Mouse (Mus musculus): Measurements from ENCODE around the gene Pcdh20.

Pcdh20 gene

DNA sequence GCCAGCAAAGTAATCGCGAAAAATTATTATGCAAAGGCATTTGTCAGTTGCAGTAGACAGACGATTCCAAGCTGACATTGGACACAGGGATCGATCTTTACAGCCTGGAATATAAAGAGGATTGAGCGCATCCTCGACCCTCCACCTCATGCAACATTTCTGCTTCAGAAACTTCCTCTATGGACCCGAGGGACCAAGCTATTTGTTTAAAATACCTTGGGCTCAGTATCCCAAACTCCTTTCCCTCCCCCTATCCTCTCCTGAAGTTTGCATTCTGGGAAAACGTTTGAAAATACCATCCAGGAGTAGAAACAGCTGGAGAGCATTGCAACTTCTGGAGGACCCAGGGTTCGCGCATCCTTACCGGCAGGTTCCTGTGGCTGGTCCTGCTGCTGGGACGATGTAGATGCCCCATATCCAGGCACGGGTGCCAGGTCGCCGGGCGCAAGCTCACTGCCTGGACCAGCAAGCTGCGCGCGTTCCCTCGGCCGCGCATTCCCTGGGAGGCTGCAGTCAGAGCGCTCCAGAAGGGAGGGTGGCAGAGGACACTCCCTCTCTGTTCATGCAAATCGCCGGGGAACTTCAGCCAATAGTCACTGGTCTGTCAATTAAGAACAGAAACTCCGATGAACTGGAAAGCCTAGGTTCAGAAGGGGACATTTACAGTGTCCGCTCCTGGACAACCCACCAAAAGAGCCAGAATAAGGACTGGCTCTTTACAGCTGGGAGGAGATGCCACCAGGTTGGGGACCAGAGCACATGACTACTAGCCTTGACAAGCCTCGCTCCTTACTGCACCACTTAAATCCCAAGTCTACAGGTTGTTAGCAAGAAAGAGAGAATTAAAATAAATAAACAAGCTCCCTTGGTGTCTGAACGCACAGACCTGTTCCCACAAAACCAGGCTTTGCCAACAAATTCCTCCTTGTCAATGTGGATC lies at the start of gene Pcdh20:
Gene Pcdh20 (minus strand): TSS at position 902 of the 940 bp plus-strand sequence.
- peak; percentile 57 to 59 for DNase-seq

DNA sequence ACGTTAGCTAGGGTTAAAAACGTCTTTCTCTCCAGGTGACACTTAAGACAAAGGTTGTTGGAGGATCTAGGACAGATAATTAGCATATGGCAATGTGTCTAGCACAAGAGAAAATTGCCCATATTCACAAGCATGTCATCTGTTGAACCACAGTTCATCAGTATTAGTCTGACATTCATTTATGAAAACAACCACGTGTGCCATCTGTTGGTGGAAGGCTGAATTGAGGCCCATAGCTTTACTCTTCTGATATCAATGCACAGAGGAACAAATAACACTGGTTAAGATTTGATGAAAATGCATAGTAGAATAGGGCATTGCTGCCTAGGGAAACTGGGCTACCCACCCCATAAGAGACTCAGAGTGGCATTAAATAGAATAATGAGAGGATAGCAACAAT lies 8.7 kb upstream of the Pcdh20 start:
- DNase-seq: peak; percentile 60 to 71

DNA sequence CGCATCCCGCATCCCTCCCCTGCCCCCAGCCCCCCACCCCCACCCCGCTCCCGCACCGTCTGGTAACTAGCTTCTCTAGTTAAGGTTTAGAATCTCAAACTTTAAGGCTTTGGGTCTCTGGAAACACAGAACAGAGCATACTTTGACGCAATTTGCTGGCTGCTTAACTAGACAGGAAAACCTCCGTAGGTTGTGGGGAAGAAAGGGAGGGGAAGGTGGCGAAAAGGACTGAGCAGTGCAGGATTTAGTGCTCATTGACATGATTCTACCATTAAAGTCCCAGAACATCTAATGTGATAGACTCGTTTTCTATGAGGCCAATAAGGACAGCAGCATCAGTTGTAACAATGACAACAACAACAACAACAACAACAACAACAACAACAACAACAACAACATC lies 1.2 kb downstream of the Pcdh20 start:
- peak in 1 of 2 experiments; percentile 8 for DNase-seq

DNA sequence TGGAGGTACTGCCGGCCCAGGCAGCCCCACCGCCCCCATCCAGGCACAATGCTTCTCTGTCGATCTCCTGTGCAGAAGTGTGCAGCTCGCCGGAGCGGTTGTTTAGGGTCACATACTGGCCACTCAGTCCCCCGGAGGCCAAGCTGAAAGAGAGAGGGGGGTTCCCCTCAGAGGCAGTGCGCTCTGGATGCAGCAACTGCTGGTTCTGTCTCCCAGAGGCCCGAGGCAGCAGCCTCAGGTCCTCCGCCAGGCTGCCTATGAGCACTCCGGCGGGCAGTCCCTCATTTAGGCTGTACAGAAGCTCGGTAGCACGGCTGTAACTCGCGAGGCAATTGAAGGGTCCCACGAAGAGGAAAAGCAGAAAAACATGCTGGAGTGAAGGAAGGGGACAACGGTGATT lies 1.8 kb downstream of the Pcdh20 start:
- peak; percentile 14 to 15 for DNase-seq

DNA sequence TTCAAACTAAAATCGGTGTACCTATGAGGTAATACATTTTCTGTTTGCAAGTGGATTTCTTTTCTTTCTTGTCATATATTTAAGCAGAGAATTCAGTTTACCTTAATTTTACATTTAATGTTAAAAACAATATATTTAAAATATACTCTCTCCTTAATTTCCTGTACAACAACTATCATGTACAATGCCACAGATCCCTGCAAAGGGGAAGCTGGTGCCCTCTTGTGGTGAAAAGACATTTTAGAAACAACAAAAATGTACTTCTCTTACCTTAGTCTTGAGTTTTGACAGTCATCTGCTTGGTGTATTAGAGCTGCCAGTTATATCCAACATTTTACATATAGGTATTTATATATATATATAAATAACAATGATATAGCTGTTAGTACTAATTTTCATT lies 4.8 kb downstream of the Pcdh20 start:
- peak; percentile 62 to 67 for DNase-seq

DNA sequence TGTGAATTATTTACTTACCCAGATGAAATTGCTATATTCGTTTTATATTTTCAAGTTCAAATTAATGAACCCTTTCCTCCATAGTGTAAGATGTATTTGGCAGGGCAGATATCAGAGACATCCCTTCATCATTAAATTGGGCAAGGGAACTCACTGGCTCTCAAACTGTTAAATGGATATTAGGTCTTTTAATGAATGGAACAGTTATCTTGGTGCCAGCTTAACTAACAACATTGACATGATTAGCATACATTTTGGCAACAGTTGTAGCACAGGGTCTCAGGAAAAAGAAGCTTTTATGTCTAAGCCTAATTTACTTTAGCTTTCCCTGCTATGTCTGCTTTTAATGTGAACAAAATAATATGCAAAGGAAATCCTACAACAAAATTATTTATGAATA lies 6.8 kb downstream of the Pcdh20 start:
- no peak for DNase-seq

DNA sequence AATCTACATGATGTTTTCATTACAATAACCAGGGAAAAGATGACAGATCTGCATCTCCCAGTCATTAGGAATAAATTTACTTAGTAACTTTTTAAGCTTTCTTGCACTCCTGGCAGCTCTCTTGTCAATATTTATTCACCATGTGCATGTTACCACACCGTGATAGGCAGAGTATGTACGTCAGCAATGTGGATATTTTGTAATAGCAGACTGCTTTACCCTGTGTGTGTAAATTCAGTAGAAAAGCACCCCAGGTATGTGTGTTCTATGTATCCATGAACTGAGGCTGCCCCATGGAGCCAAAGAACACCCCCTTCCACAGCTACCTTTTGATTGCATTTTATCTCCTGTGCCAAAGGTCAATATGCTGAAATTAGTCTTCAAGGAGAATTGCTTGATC lies 7.8 kb downstream of the Pcdh20 start:
- no peak for DNase-seq

DNA sequence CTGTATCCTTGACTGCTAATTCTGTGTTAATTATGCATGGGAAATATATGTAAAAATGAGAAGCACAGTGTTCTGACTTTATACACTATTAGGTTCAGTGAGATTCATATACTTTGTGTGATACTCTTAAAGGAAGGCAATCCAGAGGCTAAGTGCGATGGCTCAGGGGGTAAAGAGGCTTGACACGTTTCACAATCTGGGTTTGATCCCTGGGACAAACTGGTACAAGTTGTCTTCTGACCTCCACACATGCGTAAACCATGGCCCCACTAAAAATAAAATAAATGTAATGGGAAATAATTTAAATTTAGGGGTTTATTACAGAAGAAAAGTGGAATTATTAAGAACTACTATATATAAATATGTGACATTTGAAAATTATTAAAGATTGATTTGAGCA lies 8.3 kb downstream of the Pcdh20 start:
- no peak for DNase-seq

DNA sequence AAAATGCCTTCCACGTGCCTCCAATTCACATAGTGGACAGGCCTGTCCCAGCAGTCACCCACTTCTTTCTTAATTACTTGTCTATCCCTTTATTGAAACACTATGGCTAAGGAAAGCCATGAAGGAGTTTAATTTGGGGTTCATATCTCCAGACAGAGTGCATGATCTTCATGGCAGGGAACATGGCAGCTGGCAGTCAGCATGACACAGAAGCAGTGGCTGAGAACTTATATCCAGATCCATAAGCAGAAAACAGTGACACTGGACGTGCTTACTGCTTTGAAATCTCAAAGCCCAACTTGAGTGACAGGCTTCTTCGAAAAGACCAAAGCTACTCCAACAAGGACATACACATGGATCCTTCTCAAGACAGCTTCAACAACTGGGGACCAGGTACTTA lies 10.5 kb downstream of the Pcdh20 start:
- DNase-seq: no peak

DNA sequence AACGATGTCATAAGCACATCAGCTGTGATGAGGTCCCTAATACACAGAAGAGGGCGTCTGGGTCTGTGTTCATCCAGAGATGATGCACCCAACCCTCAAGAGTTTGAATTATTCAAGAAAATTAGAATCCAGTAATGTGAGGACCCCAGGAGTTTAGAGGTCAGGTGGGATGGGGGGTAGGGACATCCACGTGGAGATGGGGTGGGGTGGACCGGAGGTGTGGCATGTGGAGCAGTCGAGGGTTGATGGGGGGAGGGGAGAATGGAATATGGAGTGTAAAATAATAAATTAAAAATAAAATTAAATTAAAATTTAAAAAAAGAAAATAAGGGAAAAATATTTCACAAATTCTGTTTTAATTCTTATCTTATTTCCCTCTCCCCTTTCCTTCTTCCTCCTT lies 27.9 kb downstream of the Pcdh20 start:
- no peak for DNase-seq

DNA sequence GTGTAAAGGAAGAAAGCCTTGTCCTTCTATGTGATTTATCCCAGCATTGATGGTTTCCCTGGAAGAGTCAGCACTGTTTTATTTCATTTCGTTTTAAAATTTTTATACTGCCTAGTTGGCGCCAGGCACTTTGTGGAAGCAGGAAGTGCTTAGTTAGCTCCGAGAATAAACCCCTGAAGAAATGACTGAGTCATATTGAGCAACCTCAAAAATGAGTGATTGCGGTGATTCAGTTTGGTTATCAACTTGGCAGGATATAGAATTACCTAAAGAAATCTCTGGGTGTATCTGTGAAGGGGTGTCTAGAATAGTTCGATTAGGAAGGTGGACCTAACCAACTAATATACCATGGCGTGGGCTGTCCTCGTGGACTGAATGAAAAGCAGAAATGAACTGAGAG lies 41.8 kb downstream of the Pcdh20 start:
- DNase-seq: no peak

DNA sequence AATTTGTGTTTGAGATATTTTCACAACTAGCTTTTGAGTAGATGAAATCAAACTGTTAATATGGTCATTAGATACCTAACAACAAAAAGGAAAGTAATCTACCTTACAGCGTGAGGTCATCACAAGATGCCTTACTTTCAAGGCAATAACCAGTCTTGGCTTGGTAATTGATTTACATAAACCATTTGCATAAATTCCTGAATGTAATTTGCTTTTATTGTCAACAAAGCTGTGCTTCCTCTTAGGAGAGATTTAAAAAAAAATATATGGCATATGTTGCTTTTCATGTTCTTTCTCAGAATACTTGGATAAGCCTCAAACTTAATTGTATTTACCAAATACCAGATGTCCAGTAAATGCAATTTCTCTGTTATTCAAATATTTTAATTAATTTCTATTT lies 43.8 kb downstream of the Pcdh20 start:
- no peak for DNase-seq
